Mouse (Mus musculus): ENCODE results near the gene Myo1c.

- TF ChIP-seq CTCF (conservative IDR thresholded peaks at IDR 0.05; ENCODE audit: low read length): no peak
- no peak for TF ChIP-seq NANOG (IDR thresholded peaks at IDR 0.05; ENCODE audit: borderline replicate concordance, low read length)
These were observed 5.6 kb upstream of the Myo1c start for GRCm38 (mm10) chr11:75644684-75645083.
